Mouse (Mus musculus) MEL (cell line): ENCODE results near the gene Ranbp10. TPM values are rescaled to one million over a fixed set of nuclear protein-coding genes. Genes with fewer than 3 reads are reported as not detected.
A peak's percentile ranks its signal among the peaks of the same experiment; 100 is the strongest.

Experiments
- DNase-seq: peaks from one replicate; pipeline ENCODE4 v3.0.0; 2011; ENCODE audit warnings: low read depth, low spot score
- H3K27ac ChIP-seq: 2 replicates; pipeline ENCODE4 v1.5.1; 2012; ENCODE audit warnings: low read depth, mild to moderate bottlenecking, control low read depth, low read length, moderate library complexity; ENCODE audit not compliant: control insufficient read depth
- H3K27me3 ChIP-seq, 2 experiments: fragments of 150-350 bp in 1 of 2; sonication (generic) in 1 of 2; 2 replicates each; pipeline ENCODE4 v1.6.1; 2012; ENCODE audit warnings: low read length in 2 of 2, mild to moderate bottlenecking in 2 of 2, improper control_type of control experiment in 1 of 2, moderate library complexity in 1 of 2; ENCODE audit not compliant: insufficient read depth in 2 of 2, control insufficient read depth in 1 of 2
- H3K36me3 ChIP-seq, 2 experiments: 2 replicates each; pipeline ENCODE4 v1.6.1; 2012 to 2014; ENCODE audit warnings: low read length in 2 of 2, improper control_type of control experiment in 1 of 2, inconsistent platforms in 1 of 2, mild to moderate bottlenecking in 1 of 2; ENCODE audit not compliant: insufficient read depth in 2 of 2, control insufficient read depth in 1 of 2
- H3K4me1 ChIP-seq, 2 experiments: fragments of 150-350 bp in 1 of 2; sonication (generic) in 1 of 2; 2 replicates each; pipeline ENCODE4 v1.6.1; 2012; ENCODE audit warnings: low read length in 2 of 2, improper control_type of control experiment in 1 of 2, mild to moderate bottlenecking in 1 of 2; ENCODE audit not compliant: insufficient read depth in 2 of 2, control insufficient read depth in 1 of 2
- H3K4me3 ChIP-seq, 2 experiments: fragments of 150-350 bp in 1 of 2; sonication (generic) in 1 of 2; 2 replicates each; pipeline ENCODE4 v1.5.1; 2012; ENCODE audit warnings: low read depth in 2 of 2, low read length in 2 of 2, mild to moderate bottlenecking in 2 of 2, moderate library complexity in 2 of 2, control low read depth in 1 of 2, improper control_type of control experiment in 1 of 2; ENCODE audit not compliant: control insufficient read depth in 1 of 2, insufficient read depth in 1 of 2
- H3K79me2 ChIP-seq: 2 replicates; pipeline ENCODE4 v1.6.1; 2012; ENCODE audit warnings: mild to moderate bottlenecking, low read length, moderate library complexity; ENCODE audit not compliant: control insufficient read depth, poor library complexity, insufficient read depth
- H3K9ac ChIP-seq: 2 replicates; pipeline ENCODE4 v1.6.1; 2012; ENCODE audit warnings: low read depth, mild to moderate bottlenecking, control low read depth, low read length, moderate library complexity; ENCODE audit not compliant: control insufficient read depth, poor library complexity, severe bottlenecking
- H3K9me3 ChIP-seq: fragments of 150-350 bp; sonication (generic); replicated peaks from 2 replicates; pipeline ENCODE4 v1.6.1; 2012; ENCODE audit warnings: mild to moderate bottlenecking, low read length, improper control_type of control experiment, moderate library complexity; ENCODE audit not compliant: insufficient read depth
- CHD1 ChIP-seq: IDR thresholded peaks from 2 replicates; pipeline ENCODE4 v1.6.1; 2012; ENCODE audit warnings: low read depth, mild to moderate bottlenecking, inconsistent platforms, low read length, improper control_type of control experiment
- CHD2 ChIP-seq: IDR thresholded peaks from 2 replicates; pipeline ENCODE4 v1.6.1; 2011; ENCODE audit warnings: low read length, improper control_type of control experiment
- ELF1 ChIP-seq: IDR thresholded peaks from 2 replicates; pipeline ENCODE4 v1.6.1; 2014; ENCODE audit warnings: low read depth, mild to moderate bottlenecking, inconsistent platforms, low read length, improper control_type of control experiment, moderate library complexity
- ETS1 ChIP-seq: IDR thresholded peaks from 2 replicates; pipeline ENCODE4 v1.6.1; 2012; ENCODE audit warnings: low read depth, mild to moderate bottlenecking, inconsistent platforms, low read length, improper control_type of control experiment, moderate library complexity
- HCFC1 ChIP-seq: IDR thresholded peaks from 2 replicates; pipeline ENCODE4 v1.6.1; 2012; ENCODE audit warnings: low read depth, mild to moderate bottlenecking, inconsistent platforms, low read length, improper control_type of control experiment, moderate library complexity
- KAT2A ChIP-seq: conservative IDR thresholded peaks from 2 replicates; pipeline ENCODE4 v1.6.1; 2012; ENCODE audit warnings: low read depth, low read length, improper control_type of control experiment, inconsistent platforms
- MAFK ChIP-seq: IDR thresholded peaks from 2 replicates; pipeline ENCODE4 v1.6.1; 2011; ENCODE audit warnings: low read depth, mild to moderate bottlenecking, low read length, improper control_type of control experiment, borderline replicate concordance
- MAX ChIP-seq: IDR thresholded peaks from 2 replicates; pipeline ENCODE4 v1.6.1; 2011; ENCODE audit warnings: low read length, improper control_type of control experiment
- MAZ ChIP-seq: IDR thresholded peaks from 2 replicates; pipeline ENCODE4 v1.6.1; 2012; ENCODE audit warnings: low read depth, mild to moderate bottlenecking, inconsistent platforms, low read length, improper control_type of control experiment
- MEF2A ChIP-seq: IDR thresholded peaks from 2 replicates; pipeline ENCODE4 v1.6.1; 2014; ENCODE audit warnings: low read depth, mild to moderate bottlenecking, inconsistent platforms, low read length, improper control_type of control experiment; ENCODE audit not compliant: poor library complexity, insufficient replicate concordance, severe bottlenecking; ENCODE audit errors: extremely low read depth
- MXI1 ChIP-seq: IDR thresholded peaks from 2 replicates; pipeline ENCODE4 v1.6.1; 2011; ENCODE audit warnings: mild to moderate bottlenecking, low read depth, low read length, improper control_type of control experiment
- MYB ChIP-seq: IDR thresholded peaks from 2 replicates; pipeline ENCODE4 v1.6.1; 2011; ENCODE audit warnings: mild to moderate bottlenecking, low read depth, low read length, improper control_type of control experiment
- MYC ChIP-seq: IDR thresholded peaks from 2 replicates; pipeline ENCODE4 v1.6.1; 2011; ENCODE audit warnings: low read depth, mild to moderate bottlenecking, low read length, improper control_type of control experiment, moderate library complexity
- NELFE ChIP-seq: IDR thresholded peaks from 2 replicates; pipeline ENCODE4 v1.6.1; 2011; ENCODE audit warnings: low read depth, low read length, improper control_type of control experiment
- NRF1 ChIP-seq: IDR thresholded peaks from 2 replicates; pipeline ENCODE4 v1.6.1; 2014; ENCODE audit warnings: low read depth, mild to moderate bottlenecking, inconsistent platforms, low read length, improper control_type of control experiment, moderate library complexity; ENCODE audit not compliant: poor library complexity, insufficient read depth, severe bottlenecking
- POLR2A ChIP-seq, 2 experiments: IDR thresholded peaks; 2 replicates each; pipeline ENCODE4 v1.6.1; 2011 to 2012; ENCODE audit warnings: low read length in 2 of 2, mild to moderate bottlenecking in 2 of 2, control low read depth in 1 of 2, improper control_type of control experiment in 1 of 2, low read depth in 1 of 2, moderate library complexity in 1 of 2; ENCODE audit not compliant: control insufficient read depth in 1 of 2, insufficient read depth in 1 of 2, poor library complexity in 1 of 2
- POLR2AphosphoS2 ChIP-seq: IDR thresholded peaks from 2 replicates; pipeline ENCODE4 v1.6.1; 2011; ENCODE audit warnings: low read length, improper control_type of control experiment
- SIN3A ChIP-seq: IDR thresholded peaks from 2 replicates; pipeline ENCODE4 v1.6.1; 2012; ENCODE audit warnings: low read length, improper control_type of control experiment, inconsistent platforms
- TAL1 ChIP-seq: IDR thresholded peaks from 2 replicates; pipeline ENCODE4 v1.6.1; 2012; ENCODE audit warnings: mild to moderate bottlenecking, inconsistent platforms, low read length, moderate library complexity, mixed read lengths
- TBP ChIP-seq: IDR thresholded peaks from 2 replicates; pipeline ENCODE4 v1.8.0; 2011; ENCODE audit warnings: low read depth, low read length, improper control_type of control experiment
- TCF12 ChIP-seq: IDR thresholded peaks from 2 replicates; pipeline ENCODE4 v1.6.1; 2014; ENCODE audit warnings: low read depth, mild to moderate bottlenecking, inconsistent platforms, low read length, improper control_type of control experiment, moderate library complexity
- USF1 ChIP-seq: IDR thresholded peaks from 2 replicates; pipeline ENCODE4 v1.6.1; 2014; ENCODE audit warnings: low read depth, mild to moderate bottlenecking, inconsistent platforms, low read length, improper control_type of control experiment, moderate library complexity
- ZC3H11A ChIP-seq: IDR thresholded peaks from 2 replicates; pipeline ENCODE4 v1.6.1; 2012; ENCODE audit warnings: low read depth, mild to moderate bottlenecking, inconsistent platforms, low read length, improper control_type of control experiment
- ZMIZ1 ChIP-seq: IDR thresholded peaks from 2 replicates; pipeline ENCODE4 v1.6.1; 2012; ENCODE audit warnings: low read depth, mild to moderate bottlenecking, inconsistent platforms, low read length, improper control_type of control experiment, moderate library complexity
- polyA plus RNA-seq, 2 experiments: library from polyadenylated mRNA; stranded (reverse) in 1 of 2; unstranded in 1 of 2; fragments of >175 nt in 1 of 2; fragments of >200 nt in 1 of 2; gene quantifications; 2 replicates each; pipeline versions ENCODE4 v1.2.1 to v1.2.4; 2012; ENCODE audit warnings: low replicate concordance in 2 of 2, low read depth in 1 of 2; ENCODE audit not compliant: insufficient read length in 2 of 2, insufficient read depth in 1 of 2, missing spikeins in 1 of 2
- total RNA-seq: library from RNA; depleted of rRNA; stranded (reverse); fragments of 300-350 nt; gene quantifications from 2 replicates; pipeline ENCODE4 v1.2.3, GENCODE M21; 2012

The Ranbp10 gene
- total and polyA plus RNA-seq, 3 experiments = 7.4 to 22.1 TPM; not detected in 1

- Histone ChIP-seq H3K4me1 (peaks cover 0 to 21% of the 10 kb centered on the region in 2 experiments; a peak in 2 of 4 replicates), H3K27me3 (no peaks in the 10 kb centered on the region), H3K9ac (no peak overlapping the region), H3K9me3 (no peaks in the 10 kb centered on the region), H3K4me3 (peak overlapping the region in 1 of 2 experiments; percentile 93; a peak in 1 of 4 replicates), H3K36me3 (peaks cover 0 to 16% of the 10 kb centered on the region in 2 experiments; a peak in 2 of 4 replicates), H3K27ac (no peak overlapping the region), H3K79me2 (peaks cover 23% of the 10 kb centered on the region)
- TF ChIP-seq MYC = peak; percentile 18; the same call in 1 of the 2 replicates
- TF ChIP-seq POLR2AphosphoS2 = no peak
- no peak for DNase-seq
These were observed 25.1 kb upstream of the Ranbp10 start for GRCm38 (mm10) chr8:105852146-105852729.

- TF ChIP-seq TBP (peak; percentile 85), MAX (peak; percentile 60; the same call in 1 of the 2 replicates), MYC (peak; percentile 56; the same call in 1 of the 2 replicates), CHD2 (peak; percentile 100), POLR2A (IDR thresholded peaks at IDR 0.05; ENCODE audit: control insufficient read depth in 1 of 2, insufficient read depth in 1 of 2, low read depth in 1 of 2, low read length in 2 of 2, poor library complexity in 1 of 2) (peak; percentile 87 to 97), MAFK (no peak), HCFC1 (peak; percentile 100), USF1 (peak; percentile 39; the same call in 1 of the 2 replicates), ELF1 (peak; percentile 50; the same call in 1 of the 2 replicates), KAT2A (peak; percentile 93), CHD1 (no peak), POLR2AphosphoS2 (peak; percentile 92), MAZ (peak; percentile 83), ZMIZ1 (peak; percentile 84), MEF2A (no peak), NELFE (peak; percentile 97), TAL1 (peak; percentile 29; the same call in 1 of the 2 replicates), SIN3A (peak; percentile 95), MXI1 (peak; percentile 93), MYB (no peak), NRF1 (0 out of 2 replicates have a peak, but pooled peaks have one; percentile 33), ZC3H11A (no peak), TCF12 (peak; percentile 28; the same call in 1 of the 2 replicates), ETS1 (peak; percentile 42; the same call in 1 of the 2 replicates)
- Histone ChIP-seq H3K4me3 (peak overlapping the region; percentile 74 to 93), H3K27ac (peak overlapping the region; percentile 80), H3K27me3 (no peaks in the 10 kb centered on the region), H3K4me1 (peaks cover 0 to 18% of the 10 kb centered on the region in 2 experiments; a peak in 2 of 4 replicates), H3K9me3 (no peaks in the 10 kb centered on the region), H3K79me2 (peaks cover 21% of the 10 kb centered on the region), H3K36me3 (peaks cover 0 to 13% of the 10 kb centered on the region in 2 experiments; a peak in 2 of 4 replicates), H3K9ac (peak overlapping the region; percentile 88)
- DNase-seq = peak; percentile 97
These were observed 24.5 kb upstream of the Ranbp10 start for GRCm38 (mm10) chr8:105851651-105852143.
